Mouse (Mus musculus): ENCODE results near the gene Zdhhc8. TPM values are rescaled to one million over a fixed set of nuclear protein-coding genes. Genes with fewer than 3 reads are reported as not detected.

Zdhhc8 gene
- polyA plus RNA-seq, 1 experiment from 2014 or later: 13.9 TPM

DNA sequence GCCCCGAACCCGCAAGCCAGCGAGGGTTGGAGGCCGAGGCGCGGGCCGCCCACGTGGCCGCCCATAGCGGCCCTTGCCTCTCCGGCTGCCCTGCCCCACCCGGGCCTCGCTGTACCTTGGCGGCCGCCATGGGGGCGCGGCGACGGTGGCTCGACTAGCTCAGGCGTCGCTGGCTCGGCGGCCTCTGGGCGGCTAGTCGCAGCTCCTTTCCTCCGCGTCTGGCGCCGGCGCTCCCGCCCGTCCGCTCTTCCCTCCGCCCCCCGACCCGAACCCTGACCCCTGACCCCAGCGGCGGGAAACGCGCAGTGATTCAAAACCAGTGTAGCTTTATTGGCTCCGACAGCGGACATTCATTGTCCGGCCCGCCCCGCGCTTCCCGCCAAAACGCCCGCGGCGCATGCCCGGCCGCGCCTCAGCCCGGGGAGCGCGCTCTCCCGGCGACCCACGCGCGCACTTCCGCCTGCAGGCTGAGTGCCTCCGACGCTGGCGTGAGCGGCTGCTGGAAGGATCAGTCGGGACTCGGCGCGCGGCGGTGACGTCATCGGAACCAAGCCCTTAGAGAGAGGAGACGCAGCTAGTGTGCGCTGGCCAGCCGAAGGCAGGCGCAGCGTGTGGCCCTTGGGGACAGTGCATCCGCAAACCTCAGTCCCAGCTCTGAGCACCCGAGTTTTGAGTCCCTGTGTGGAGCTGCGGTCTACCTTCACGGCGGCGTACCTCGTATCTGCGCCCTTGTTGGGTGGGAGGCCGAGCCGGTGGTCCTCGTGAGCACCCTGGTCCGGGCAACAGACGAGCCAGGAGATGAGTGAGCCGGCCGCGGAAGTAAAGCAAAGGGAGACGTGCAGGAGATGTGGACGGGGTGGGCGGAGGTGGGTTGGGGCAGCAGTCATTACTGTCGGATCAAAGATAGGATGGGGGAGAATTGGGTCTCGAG, 13.8 kb upstream of the Zdhhc8 start, which contains the start of the genes Trmt2a and Ranbp1:
TSS of gene Trmt2a (plus strand) at position 247 of the 931 bp plus-strand sequence.
TSS of gene Ranbp1 (minus strand) at position 300 of the 931 bp plus-strand sequence.
- Histone ChIP-seq H3K36me3 (peaks cover 65% of the 10 kb centered on the region), H3K4me2 (peak within 1 kb of the TSS; percentile 96), H3K27me3 (no peaks in the 10 kb centered on the region), H3K9ac (peak within 1 kb of the TSS; percentile 95), H3K27ac (peak within 1 kb of the TSS; percentile 94), H3K9me3 (no peaks in the 10 kb centered on the region), H3K4me3 (peak within 1 kb of the TSS; percentile 95), H3K4me1 (peaks cover 39% of the 10 kb centered on the region)
- peak; percentile 94 for ATAC-seq (ENCODE audit: insufficient number of reproducible peaks, insufficient read depth, low FRiP score, low TSS enrichment, low read depth)
- under 1% methylated on average over 102 of the region's 102 CpGs for WGBS

DNA sequence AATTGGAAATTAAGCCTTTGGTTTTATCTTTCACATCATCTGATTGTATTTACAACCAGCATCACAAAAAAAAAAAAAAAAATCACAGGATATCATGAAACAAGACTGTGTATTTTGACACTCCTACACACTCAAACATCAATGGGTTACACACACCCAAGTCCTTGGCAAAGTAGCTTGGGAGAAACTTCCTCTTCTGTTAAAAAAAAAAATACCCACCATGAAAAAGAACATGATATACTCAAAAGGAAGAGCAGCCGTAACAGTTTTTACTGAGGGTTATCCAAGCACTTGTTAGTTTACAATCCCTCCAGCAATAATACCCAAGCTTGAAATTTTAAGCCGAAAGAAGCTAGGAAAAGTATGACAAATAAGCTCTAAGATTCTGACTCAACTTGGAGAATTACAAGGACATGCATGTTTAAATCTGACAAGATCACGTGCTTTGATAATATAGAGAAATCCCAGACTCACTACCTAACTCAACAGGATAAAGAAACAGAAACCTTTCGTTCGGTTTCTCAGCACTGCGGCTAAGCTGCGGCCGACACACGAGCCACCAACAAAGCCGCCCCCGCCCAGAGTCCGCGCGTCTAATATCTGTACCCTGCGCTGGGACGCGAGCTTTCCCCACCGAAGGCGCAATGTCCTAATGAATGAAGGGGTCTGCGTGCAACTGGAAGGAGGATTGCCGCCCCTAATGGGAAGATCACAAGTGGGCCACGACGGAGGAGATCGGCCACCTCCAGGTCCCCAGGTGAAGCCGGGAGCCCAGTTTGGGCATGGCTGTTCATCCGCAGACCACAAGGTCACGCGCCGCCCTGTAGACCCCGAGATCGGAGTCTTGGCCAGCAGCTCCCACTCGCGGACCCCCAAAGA, 12.8 kb upstream of the Zdhhc8 start:
- peak overlapping the region; percentile 95 for H3K4me3 ChIP-seq
- under 1% methylated on average over 33 of the region's 33 CpGs for WGBS
- peak overlapping the region; percentile 94 for H3K27ac ChIP-seq
- ATAC-seq (ENCODE audit: insufficient number of reproducible peaks, insufficient read depth, low FRiP score, low TSS enrichment, low read depth): no peak
- H3K27me3 ChIP-seq: no peaks in the 10 kb centered on the region
- no peaks in the 10 kb centered on the region for H3K9me3 ChIP-seq
- peaks cover 39% of the 10 kb centered on the region for H3K4me1 ChIP-seq
- peak overlapping the region; percentile 96 for H3K4me2 ChIP-seq
- peak overlapping the region; percentile 95 for H3K9ac ChIP-seq
- peaks cover 65% of the 10 kb centered on the region for H3K36me3 ChIP-seq

DNA sequence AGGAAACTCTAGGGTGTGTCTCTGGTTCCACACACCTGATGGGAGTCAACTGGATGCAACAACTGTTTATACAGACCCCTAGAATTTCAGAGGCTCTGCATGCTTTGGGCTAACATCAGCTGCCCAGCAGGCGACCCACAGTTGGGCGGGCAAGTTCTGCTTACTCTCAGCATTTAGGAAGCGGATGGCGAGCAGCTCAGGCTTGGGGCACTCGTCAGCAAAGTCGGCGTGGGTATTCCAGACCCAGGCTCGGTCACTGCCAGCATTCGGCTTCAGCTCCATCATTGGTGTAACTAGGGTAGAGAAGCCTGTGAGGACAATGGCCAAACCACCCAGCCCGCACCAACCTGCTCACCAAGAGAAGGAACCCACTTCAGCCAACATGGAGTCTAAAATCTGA, 6.6 kb upstream of the Zdhhc8 start:
- no peaks in the 10 kb centered on the region for H3K9me3 ChIP-seq
- ATAC-seq (ENCODE audit: insufficient number of reproducible peaks, insufficient read depth, low FRiP score, low TSS enrichment, low read depth): no peak
- H3K36me3 ChIP-seq: peaks cover 87% of the 10 kb centered on the region
- H3K27ac ChIP-seq: no peak overlapping the region
- H3K27me3 ChIP-seq: no peaks in the 10 kb centered on the region
- H3K9ac ChIP-seq: no peak overlapping the region
- H3K4me3 ChIP-seq: no peak overlapping the region
- 92% methylated on average over 10 of the region's 10 CpGs for WGBS
- peaks cover 6% of the 10 kb centered on the region for H3K4me1 ChIP-seq
- H3K4me2 ChIP-seq: no peak overlapping the region

GRCm38 (mm10) chr16:18236676-18237501, 2.0 kb upstream of the Zdhhc8 start:
- Histone ChIP-seq H3K36me3 (peaks cover 40% of the 10 kb centered on the region), H3K4me1 (peaks cover 26% of the 10 kb centered on the region), H3K4me3 (no peak overlapping the region), H3K9me3 (no peaks in the 10 kb centered on the region), H3K4me2 (peak overlapping the region; percentile 90; the same call in 1 of the 2 replicates), H3K27me3 (no peaks in the 10 kb centered on the region), H3K27ac (peak overlapping the region; percentile 91), H3K9ac (no peak overlapping the region)
- ATAC-seq (ENCODE audit: insufficient number of reproducible peaks, insufficient read depth, low FRiP score, low TSS enrichment, low read depth): no peak
- 71% methylated on average over 7 of the region's 7 CpGs for WGBS

DNA sequence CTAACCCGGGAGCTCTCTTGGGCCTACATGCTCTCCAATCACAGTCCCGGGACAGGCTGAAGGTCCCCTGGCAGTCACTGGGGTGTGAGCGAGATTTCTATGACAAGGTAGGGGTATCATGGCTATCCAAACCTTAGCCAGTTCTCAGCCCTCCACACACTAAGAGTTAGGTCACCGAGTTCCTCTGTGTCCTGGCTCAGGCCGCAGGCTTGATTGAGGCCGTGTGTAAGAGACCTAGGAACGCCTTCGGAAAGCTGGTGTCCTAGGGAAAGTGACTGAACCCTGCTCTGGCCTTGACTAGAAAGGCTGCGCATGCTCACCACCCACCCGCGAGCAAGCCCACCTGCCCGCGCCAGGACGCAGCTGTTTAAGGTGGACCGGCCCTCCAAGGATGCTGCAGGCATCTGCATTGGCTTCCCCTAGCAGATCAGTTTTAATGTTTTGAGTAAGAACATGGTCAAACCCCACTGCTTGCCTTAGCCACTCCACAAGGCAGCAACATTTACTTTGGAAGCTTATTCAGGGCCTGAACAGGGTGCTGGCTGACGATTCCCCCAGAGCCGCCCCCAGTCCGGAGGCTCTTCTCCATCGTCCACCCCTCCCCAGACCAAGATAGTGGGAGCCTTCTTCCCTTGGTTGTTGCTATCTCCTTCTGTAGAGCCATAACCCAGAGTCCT, 591 bp upstream of the Zdhhc8 start:
- H3K27me3 ChIP-seq: no peaks in the 10 kb centered on the region

GRCm38 (mm10) chr16:18233919-18234670, 841 bp downstream of the Zdhhc8 start:
- Histone ChIP-seq H3K4me1 (peaks cover 43% of the 10 kb centered on the region), H3K27ac (peak overlapping the region; percentile 91; the same call in 1 of the 2 replicates)
- ATAC-seq (ENCODE audit: insufficient number of reproducible peaks, insufficient read depth, low FRiP score, low TSS enrichment, low read depth): no peak

More for the DNA sequence above, 591 bp upstream of the Zdhhc8 start:
- H3K4me3 ChIP-seq: peak overlapping the region; percentile 84
- WGBS: 5% methylated on average over 19 of the region's 19 CpGs
- peak overlapping the region; percentile 91 for H3K27ac ChIP-seq
- H3K9me3 ChIP-seq: no peaks in the 10 kb centered on the region
- peaks cover 26% of the 10 kb centered on the region for H3K36me3 ChIP-seq
- H3K9ac ChIP-seq: peak overlapping the region; percentile 89
- peaks cover 29% of the 10 kb centered on the region for H3K4me1 ChIP-seq
- peak; percentile 65; the same call in 1 of the 2 replicates for ATAC-seq (ENCODE audit: insufficient number of reproducible peaks, insufficient read depth, low FRiP score, low TSS enrichment, low read depth)
- H3K4me2 ChIP-seq: peak overlapping the region; percentile 90

GRCm38 (mm10) chr16:18233451-18233850, 1.5 kb downstream of the Zdhhc8 start:
- no peak overlapping the region for H3K27ac ChIP-seq
- no peaks in the 10 kb centered on the region for H3K27me3 ChIP-seq
- H3K36me3 ChIP-seq: peaks cover 11% of the 10 kb centered on the region
- H3K9me3 ChIP-seq: no peaks in the 10 kb centered on the region
- 32% methylated on average over 1 of the region's 1 CpGs for WGBS
- H3K4me2 ChIP-seq: peak overlapping the region; percentile 90
- H3K4me3 ChIP-seq: peak overlapping the region; percentile 84; the same call in 1 of the 2 replicates
- H3K4me1 ChIP-seq: peaks cover 43% of the 10 kb centered on the region
- ATAC-seq (ENCODE audit: insufficient number of reproducible peaks, insufficient read depth, low FRiP score, low TSS enrichment, low read depth): no peak
- peak overlapping the region; percentile 89 for H3K9ac ChIP-seq

More at GRCm38 (mm10) chr16:18233919-18234670, 841 bp downstream of the Zdhhc8 start:
- no peaks in the 10 kb centered on the region for H3K9me3 ChIP-seq
- H3K36me3 ChIP-seq: peaks cover 14% of the 10 kb centered on the region
- H3K4me3 ChIP-seq: peak overlapping the region; percentile 84
- H3K9ac ChIP-seq: peak overlapping the region; percentile 89
- H3K27me3 ChIP-seq: no peaks in the 10 kb centered on the region
- 14% methylated on average over 13 of the region's 13 CpGs for WGBS
- peak overlapping the region; percentile 90 for H3K4me2 ChIP-seq

DNA sequence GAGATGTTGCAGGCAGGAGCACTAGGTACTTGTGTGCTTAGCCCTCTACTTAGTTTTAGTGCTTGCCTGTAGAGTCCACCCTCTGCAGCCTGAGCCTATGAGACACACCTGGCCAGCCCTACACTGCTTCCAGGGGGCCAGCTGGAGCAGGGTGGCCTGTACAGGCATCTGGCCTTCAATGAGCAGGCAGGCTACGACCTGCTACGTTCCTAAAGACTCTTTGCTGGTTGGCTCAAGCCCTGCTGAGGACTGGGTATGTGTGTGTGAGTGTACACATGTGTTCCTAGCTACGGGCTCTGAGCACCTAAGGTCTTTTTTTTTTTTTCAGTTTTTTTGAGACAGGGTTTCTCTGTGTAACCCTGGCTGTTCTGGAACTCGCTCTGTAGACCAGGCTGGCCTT, 3.5 kb downstream of the Zdhhc8 start:
- H3K4me2 ChIP-seq: no peak overlapping the region
- H3K27ac ChIP-seq: no peak overlapping the region
- H3K4me1 ChIP-seq: peaks cover 40% of the 10 kb centered on the region
- H3K36me3 ChIP-seq: peaks cover 23% of the 10 kb centered on the region
- H3K27me3 ChIP-seq: no peaks in the 10 kb centered on the region
- H3K9ac ChIP-seq: no peak overlapping the region
- H3K9me3 ChIP-seq: no peaks in the 10 kb centered on the region
- no peak overlapping the region for H3K4me3 ChIP-seq
- 85% methylated on average over 4 of the region's 4 CpGs for WGBS
- ATAC-seq (ENCODE audit: insufficient number of reproducible peaks, insufficient read depth, low FRiP score, low TSS enrichment, low read depth): no peak

DNA sequence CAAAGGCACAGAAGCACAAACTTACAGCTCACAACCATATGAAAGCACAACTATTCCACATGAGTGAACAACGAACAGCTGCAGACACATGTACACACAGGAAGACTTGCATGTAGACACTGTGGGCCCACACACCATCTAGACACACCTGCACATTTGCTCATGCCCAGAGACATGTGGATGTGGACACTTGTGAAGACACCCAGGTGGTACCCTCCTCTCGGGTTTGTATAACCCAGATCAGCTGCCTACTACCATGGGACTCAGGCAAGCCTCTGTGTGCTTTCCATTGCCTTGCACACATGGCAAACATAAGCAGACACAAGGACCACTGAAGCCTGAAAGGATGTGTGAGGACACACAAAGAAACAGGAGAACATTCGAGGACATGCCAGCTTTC, 3.9 kb downstream of the Zdhhc8 start:
- Histone ChIP-seq H3K4me3 (no peak overlapping the region), H3K27ac (no peak overlapping the region), H3K9me3 (no peaks in the 10 kb centered on the region), H3K9ac (no peak overlapping the region), H3K4me2 (no peak overlapping the region), H3K27me3 (no peaks in the 10 kb centered on the region), H3K36me3 (peaks cover 27% of the 10 kb centered on the region), H3K4me1 (peaks cover 36% of the 10 kb centered on the region)
- no peak for ATAC-seq (ENCODE audit: insufficient number of reproducible peaks, insufficient read depth, low FRiP score, low TSS enrichment, low read depth)
- 84% methylated on average over 3 of the region's 3 CpGs for WGBS

- Histone ChIP-seq H3K4me1 (peaks cover 31% of the 10 kb centered on the region), H3K4me3 (no peak overlapping the region), H3K27ac (no peak overlapping the region), H3K9ac (no peak overlapping the region), H3K4me2 (no peak overlapping the region), H3K9me3 (no peaks in the 10 kb centered on the region), H3K27me3 (no peaks in the 10 kb centered on the region), H3K36me3 (peaks cover 31% of the 10 kb centered on the region)
- 89% methylated on average over 6 of the region's 6 CpGs for WGBS
- ATAC-seq (ENCODE audit: insufficient number of reproducible peaks, insufficient read depth, low FRiP score, low TSS enrichment, low read depth): no peak
These were observed 4.3 kb downstream of the Zdhhc8 start for GRCm38 (mm10) chr16:18230617-18231016.

Measured in embryonic facial prominence, embryonic 13.5 days (tissue).